Mouse (Mus musculus) thymus, postnatal 25 days (tissue): ENCODE results near the gene Bbx.

Source experiments
- DNase-seq: peaks from one replicate; pipeline ENCODE4 v3.0.0; 2022

Gene Bbx

DNA sequence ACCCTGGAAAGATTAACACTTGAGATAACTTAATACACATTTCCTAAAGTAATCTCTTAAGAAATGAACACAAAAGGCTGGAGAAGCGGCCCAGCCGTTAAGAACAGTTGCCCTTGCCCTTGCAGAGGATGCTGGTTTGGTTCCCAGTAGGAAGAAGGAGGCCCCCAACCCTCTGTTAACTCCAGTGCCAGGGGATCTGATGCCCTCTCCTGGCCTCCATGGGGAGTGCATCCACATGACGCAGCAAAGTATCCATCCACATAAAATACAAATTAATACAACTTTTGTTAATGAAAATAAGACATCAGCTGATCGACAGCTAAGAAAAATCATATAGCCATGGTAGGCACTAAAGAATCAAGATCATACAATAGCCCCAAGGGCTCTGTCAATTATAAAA is 33.6 kb downstream of the Bbx start:
- DNase-seq = peak; percentile 21

DNA sequence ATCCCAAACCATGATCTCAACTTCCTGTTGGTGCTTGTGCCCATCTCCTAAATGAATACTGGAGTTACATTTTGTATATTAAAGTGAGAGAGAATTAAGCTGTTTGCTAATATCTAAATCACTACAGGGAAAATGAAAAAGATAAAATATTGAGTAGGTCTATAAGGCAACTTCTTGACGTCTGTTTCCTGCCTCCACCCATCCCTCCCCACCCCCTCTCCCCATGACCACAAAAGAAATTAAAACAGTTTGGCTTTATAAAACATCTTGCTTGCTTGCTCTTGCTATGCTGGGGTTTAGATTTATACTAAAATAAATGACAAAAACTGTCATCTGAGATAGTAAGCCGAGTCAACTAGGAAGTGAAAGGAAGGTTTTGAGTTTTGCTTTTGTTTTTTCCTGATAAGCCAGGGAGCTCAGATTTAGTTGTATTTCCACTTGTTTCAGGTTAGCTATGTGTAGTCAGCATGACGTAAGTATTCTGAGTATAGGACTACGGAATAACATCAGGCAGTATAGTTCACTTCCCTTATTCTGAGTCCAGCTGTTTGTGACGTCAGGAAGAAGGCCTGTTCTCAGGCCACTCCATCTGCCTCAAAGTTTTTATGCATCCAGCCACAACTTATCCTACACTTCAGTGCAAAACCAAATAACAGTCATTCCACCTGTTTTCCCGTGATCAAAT is 36.1 kb downstream of the Bbx start:
- no peak for DNase-seq

DNA sequence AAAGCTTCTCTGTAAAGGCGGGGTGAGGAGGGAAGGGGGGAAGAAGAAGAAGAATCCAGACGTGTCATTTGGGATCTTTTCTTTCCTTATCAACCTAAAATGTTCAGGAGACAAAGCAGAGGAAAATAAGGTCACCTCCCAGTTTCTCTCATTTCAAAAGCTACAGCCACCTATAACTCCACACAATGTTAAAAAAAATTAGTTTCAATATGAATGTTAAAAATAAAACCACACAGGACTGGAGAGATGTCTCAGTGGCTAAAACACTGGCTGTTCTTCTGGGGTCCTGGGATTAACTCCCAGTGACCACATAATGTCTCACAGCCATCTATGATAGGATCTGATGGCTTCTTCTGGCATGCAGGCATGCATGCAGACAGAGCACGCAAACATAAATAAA is 43.7 kb downstream of the Bbx start:
- no peak for DNase-seq

DNA sequence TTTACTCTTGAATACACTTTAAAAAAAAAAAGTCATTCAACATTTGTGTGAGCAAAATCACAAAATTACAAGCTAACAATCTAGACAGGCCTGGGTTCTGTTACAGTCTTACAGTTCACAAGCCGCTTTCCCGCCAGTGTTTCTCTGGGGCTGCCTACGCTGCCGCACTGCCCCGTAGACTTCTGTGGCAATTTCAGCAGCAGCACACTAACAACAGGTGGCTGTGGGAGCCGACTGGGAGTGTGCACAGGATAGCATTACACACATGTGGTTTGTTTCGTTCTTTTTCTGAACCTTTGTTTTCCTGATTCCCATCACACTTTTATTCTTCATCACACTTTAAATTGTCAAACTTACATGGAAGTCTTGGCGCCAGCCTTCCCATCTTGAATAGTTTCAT is 48.6 kb downstream of the Bbx start:
- no peak for DNase-seq

DNA sequence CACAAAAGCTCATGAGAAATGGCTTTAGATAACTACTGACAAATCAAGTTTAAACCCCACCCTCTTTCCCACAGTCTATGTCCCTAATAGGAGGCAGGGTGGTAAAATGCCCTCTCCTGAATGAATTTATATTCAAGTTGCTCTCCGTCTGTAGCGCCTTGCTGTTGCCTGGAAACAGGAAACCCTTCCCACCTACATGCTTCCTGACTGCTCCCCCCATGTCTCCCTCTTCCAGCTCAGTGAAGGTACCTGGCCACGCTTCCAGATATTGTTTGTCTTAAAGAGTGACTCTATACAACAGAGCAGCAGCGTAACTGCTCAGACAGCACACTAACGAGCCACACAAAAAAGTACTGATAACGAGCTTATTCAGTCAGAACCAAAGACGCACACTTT is 50.8 kb downstream of the Bbx start:
- no peak for DNase-seq

DNA sequence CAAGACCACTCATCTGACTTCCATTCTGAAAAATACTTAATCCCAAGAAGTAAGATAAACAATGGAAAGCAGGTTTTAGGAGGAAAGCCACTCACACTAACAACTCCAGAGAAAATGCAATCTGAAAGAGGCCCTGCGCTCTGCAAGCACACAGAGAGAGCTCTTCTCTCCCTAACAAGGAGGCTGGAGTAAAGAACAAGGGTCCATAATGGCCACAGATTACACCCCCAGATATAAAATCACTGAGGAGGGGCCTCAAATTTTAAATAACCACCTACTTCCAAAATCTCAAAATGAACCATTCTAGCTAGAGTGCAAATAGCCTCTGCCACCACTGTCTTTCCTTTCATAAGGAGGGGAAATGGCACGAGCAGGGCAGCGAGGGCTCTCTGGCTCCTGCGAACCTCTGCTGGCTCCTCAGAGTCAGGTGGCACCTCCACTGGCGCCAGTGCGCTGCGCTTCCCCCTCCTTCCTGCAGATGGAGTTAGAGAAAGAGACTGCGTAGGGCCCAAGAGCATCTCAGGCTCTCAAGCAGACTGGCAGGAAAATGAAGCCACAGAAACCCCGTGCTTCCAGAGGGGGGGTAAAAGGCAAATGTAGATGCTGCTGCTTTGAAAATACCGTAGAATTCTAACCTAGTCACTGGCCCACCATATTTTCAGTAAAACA is 51.4 kb downstream of the Bbx start:
- peak; percentile 77 for DNase-seq

DNA sequence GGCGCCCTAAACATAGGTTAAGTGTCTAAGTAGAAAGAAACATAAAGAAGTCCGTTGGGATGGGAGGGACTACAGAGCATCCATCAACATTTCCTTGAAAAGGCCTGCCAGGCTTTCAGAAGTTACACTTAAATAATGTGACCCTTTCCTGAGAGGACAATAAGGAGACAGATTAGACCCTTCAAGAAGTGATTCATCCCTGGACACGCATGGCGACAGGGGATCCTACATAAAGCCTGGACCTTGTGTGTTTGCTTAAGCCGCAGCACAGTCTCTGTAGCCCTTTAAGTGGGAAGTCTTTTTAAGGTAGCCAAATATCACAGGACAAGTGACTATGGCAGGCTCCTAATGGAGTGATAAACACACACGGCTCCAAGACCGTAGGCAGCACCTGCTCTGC is 52.0 kb downstream of the Bbx start:
- no peak for DNase-seq

DNA sequence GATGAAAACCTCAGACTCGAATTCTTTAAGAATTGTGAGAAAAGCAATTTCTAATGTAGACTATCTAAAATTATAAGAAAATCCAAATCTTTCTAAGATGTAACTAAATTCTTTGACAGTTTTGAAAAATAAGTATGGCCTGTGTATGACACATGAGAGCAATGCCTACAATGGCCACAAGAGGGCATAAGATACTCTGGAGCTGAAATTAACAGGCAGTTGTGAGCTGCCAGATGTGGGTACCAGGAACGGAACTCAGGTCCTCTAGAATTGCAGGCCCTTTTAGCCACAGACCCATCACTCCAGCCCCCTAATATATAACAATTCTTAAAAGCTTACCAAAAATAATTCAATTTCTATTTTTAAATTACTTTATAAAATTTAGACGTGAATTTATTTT is 57.6 kb downstream of the Bbx start:
- DNase-seq = peak; percentile 59

DNA sequence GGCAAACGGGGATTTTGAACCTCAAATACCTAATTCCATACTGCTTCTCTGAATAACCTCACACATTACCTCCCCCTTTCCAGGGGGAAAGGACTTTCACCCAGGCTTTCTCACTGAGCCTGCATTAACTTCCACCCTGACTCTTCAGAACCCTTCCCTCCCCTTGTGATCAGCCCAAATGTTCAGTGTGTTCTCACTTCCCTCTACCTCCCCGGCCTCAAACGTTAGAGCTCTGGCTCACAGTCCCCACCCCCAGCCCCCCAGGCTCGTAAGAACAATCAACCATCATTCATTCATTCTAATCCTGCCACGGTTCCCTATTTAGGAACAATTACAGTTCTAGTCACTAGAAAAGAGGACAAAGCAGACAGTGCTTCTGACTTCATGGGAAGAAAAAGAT is 58.5 kb downstream of the Bbx start:
- DNase-seq = no peak

DNA sequence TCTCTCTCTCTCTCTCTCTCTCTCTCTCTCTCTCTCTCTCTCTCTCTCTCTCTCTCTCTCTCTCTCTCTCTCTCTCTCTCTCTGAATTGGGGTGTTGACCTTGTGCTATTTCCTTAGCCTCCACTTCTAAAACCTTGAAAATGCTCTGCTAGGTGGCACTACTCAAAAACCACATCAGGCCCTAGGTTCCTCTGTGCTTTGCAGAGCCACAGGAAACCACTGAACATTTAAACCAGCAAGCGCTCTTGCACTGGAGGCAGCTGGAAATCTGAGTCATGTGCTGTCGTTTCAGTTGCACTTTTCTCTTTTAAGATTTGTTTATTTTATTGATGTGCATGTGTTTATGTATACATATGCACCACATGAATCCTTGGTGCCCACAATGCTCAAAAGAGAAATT is 59.6 kb downstream of the Bbx start:
- peak; percentile 55 for DNase-seq

DNA sequence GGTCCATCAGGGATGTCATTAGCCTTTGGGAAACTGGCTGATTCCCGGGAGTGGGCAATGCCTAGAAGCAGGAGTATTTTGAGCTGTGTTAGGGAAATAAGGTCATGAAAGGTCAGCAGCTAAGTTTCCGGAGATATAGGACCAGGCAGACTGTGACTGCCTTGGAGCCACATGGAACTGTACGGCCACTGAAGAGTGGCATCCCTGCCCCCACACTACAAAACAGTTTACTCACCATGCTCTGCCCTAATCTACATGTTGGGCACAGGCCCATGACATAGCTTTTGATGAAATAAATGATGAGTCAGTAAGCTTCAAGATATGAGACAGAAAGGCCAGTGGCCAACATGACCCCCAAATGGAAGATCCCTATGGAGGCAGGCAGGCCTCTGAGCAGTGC is 60.7 kb downstream of the Bbx start:
- DNase-seq = no peak

DNA sequence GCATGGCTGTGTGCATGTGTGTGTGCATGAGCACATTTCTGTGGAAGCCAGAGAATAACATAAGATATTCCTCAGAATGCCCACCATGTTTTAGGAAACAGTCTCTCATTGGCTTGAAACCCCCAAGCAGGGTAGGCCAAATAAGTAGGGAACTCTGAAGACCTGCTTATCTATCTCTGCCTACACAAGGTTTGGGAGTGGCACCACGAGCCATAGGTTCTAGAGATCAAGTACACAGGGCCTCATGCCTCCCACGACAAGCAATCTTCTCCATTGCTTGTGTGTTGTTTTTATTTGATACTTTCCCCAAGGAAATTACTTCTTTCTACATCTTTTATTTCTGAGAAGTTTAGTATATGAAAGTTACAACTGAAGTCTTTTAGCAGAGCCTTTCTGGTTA is 61.8 kb downstream of the Bbx start:
- no peak for DNase-seq

DNA sequence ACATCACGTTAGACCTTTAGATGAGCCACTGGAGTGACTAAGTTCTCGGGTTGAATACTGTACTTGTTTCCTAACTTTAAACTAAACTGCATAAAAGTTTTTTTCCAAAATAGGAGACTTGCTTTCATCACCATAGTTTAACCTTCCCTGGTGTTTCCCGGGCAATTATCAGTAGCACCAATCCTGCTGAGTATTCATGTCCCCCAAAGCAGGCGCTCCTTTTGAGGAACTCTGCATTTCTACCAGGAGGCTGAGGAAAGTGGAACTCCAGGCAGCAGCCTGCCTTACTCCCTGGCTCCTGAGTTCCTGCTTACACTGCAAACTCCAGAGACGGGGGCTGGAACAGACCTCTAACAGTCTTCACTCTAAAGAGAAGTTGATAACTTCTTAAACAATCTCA is 65.6 kb downstream of the Bbx start:
- DNase-seq = no peak

DNA sequence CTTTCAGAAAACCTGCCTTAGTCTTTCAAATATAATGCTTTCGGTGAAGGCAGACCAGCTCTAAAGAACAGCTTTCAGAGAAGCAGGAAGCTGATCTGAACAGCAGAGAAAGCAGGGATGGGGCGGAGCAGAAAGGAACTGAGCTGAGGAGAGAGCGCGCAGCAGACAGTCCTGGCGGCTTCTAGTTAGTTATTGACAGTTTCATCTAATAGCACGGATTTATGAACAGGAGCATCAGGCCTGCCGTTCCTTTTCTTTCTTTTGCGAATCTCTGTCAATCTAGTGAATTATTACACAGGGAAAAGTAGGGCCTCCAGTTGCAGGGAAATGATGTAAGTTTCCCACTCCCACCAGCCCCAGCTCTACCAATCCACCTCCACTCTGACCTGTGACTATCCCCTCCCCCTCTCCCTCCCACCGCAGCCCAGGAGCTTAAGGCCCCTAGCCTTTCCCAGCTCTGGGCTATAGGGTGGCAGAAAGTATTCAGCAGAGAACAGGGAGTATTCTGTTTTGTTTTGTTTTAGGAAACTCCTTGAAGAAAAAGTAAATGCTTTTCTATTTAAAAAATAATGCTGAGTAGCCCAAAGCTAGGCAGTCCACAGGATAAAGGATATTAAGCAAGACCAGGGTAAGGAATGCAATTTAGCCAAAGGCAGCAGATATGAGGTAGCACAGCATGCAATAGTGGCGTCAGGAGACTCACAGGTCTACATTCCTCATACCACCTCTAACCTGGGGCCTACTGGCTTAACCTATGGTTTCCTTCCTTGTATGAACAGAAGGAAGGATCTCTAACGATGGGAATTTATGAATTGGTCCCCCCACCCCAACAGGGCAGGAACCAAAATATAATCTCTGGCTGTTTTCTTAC is 67.8 kb downstream of the Bbx start:
- peak; percentile 56 for DNase-seq

DNA sequence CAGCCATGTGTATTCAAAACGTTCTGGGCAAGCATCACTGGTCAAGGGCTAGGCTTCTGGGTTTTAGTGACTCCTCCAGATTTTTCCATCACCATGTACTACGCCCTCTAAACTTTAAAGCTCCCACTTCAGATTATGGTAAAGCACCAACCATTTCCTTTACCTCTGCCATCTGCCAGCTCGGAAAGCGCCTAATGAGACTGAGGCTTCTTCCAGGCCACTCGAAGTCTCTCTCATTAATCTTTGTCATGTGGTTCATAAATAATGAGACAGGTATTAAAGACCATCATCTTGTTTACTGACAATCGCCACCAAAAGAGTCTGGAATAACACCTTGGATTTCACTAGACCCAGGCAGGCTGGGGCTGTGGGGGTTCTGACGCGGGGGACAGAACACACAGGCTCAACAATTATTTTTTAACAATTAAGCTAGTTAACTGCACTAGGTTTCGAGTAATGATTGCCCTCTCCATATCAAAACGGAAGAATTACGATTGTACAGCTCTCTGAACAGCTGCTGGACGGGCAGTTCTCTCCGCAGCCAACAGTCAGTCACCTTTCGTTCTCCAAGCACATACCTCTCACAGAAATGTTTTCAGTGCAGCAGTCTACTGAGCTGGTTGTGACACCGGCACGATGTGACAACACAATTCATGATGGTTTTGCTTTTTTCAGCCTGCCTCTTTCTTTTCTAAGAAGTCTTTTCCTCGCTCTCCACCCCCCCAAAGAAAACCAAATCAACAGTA is 68.6 kb downstream of the Bbx start:
- DNase-seq = no peak

DNA sequence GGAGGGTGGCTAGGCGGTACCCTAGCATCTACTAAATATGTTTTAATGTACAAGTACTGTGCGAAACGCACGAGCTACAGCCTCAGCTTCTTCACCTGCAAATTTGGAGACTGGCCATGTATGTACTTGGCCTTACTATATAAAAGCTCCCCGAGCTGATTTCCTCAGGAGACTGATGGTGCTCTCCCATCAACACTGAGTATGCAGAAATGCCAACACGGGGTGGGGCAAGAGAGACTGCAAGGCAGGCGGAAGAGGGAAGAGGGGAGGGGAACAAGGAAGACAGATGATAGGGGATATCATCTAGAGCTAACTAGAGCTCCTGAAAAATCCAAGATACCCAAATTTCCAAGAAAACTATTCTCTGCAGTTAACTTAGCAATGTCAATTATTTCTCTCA is 71.6 kb downstream of the Bbx start:
- DNase-seq = no peak

DNA sequence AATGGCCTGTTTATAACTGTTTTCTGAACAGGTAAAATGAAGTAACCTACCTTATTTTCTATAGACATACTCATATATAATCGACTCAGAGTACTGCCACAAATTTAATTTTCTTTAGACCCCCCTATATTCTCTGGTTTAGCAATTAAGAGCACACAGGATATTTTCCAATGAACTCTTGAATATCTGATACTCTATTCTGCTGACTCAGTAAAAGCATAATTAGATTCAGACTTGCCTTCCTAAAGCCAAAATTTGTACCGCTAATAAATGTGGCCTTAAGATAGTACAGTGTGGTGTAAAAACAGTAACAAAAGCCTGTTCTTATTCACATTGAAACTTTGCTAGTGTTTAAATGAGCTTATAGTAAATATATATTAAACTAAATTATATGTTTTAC is 102.5 kb downstream of the Bbx start:
- no peak for DNase-seq

DNA sequence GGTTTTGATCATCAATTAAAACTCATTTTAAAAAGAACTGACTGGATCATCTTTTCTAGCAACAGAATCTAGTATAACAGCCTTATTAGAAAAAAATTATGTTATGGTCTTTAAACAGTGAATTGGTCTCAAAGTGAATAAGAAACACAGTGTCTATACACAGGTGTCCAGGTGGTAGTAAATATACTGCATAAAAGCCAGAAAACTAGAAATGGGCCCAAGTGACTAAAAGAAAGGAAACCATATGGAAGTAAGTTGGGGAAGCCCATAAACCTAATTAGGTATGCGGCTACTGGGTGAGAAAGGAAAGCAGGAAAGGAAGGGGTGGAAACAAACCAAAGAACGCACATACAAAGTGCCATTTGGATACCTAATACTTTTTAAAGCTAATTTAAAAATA is 107.4 kb downstream of the Bbx start:
- DNase-seq = no peak

DNA sequence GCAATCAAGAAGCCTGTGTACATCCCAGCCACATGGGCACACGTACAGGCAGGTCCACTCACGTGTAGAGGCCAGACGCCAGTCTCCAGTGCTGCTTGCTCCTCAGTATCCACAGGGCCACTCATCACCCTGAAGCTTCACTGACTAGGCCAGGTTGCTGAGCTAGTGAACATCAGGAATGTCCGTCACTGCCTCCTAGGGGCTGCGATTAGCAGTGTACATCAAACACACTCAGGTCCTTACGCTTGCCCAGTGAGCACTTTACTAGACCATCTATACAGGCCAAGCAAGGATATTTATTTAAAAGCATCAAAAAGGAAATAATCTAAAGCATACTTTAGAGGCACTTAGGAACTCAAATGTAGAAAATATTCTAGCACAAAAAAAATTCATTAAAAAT is 107.9 kb downstream of the Bbx start:
- no peak for DNase-seq

DNA sequence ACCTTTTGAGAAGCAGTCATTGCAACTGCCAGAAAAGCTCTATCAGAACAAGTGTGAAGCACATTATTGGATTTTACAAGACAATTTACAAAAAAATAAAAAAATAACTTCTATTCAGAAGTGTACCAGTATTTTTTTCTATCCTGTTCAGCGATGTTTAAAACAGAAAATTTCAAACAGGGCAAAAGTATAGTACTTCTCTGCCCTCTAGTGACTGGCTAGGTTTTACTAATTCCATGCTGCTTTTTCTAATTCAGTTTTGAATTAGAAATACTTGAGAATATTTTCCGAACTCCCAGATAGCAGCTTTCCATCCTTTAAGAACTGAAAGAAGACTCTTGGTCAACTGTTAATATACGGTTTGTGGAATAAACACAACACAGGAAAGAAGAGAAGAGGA is 110.8 kb downstream of the Bbx start:
- DNase-seq = no peak

DNA sequence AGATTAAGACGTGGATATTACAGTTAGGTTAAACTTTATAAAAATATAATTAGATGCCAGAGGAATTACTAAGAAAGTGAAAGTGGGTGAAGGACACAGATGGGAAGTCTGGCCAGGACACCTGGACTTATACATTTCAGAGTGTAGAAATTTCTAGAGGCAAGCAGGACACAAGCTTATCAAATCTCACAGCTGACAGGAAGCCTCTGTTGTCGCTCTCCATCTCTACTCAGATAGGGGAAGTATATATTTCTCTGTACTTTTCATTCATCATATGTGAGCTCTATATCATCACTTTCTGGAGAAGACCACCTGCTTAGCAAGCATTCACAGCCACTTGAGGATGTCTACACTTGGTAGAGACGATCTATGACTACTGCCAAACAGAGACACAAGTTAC is 113.9 kb downstream of the Bbx start:
- no peak for DNase-seq

DNA sequence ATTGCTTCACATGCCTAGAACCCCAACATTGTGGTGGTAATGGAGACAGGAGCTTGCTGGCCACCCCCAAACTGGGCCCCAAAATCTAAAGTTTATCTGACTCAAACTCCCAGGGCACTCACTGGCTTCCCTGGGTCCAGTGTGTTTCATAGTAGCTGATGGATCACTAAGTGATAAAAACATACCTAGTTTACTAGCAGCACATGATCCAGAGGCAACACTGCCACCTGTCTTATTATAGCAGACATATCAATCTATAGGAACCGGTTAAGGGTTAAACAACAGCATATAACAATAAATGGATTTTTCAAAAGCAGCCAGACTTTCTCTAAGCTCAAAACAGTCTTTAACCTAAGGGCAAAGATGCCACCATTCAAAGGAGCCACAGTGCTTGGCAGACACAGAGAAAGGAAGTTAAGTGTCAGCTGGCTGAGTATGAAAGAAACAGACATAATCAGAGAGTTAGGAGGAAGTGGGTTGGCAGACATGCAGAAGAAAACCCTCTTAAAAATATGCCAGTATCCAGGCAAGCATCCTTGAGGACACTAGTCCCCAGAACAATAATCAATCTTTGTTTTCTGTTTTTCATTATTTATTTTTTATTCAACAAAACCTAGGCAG is 116.7 kb downstream of the Bbx start:
- DNase-seq = peak; percentile 23

DNA sequence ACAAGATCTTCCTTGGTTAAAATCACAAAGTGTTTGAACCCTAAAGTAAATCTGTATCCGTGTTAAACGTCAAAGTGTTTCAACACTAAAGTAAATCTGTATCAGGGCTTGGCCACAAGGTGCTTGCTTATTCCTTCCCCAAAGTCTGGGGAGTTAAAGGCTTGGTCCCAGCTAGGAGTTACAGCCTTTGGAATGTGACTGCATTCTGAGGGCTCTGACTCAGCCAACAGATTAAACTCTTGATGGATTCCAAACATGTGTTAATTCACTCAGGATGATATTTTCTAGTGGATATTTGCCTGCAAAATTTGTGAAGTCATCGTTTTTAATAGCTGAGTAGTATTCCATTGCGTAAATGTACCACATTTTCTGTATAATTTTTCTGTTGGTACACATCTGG is 120.6 kb downstream of the Bbx start:
- DNase-seq = no peak
